12 mouse cellular contexts compared by ENCODE assay signal in the genomic region with DNA sequence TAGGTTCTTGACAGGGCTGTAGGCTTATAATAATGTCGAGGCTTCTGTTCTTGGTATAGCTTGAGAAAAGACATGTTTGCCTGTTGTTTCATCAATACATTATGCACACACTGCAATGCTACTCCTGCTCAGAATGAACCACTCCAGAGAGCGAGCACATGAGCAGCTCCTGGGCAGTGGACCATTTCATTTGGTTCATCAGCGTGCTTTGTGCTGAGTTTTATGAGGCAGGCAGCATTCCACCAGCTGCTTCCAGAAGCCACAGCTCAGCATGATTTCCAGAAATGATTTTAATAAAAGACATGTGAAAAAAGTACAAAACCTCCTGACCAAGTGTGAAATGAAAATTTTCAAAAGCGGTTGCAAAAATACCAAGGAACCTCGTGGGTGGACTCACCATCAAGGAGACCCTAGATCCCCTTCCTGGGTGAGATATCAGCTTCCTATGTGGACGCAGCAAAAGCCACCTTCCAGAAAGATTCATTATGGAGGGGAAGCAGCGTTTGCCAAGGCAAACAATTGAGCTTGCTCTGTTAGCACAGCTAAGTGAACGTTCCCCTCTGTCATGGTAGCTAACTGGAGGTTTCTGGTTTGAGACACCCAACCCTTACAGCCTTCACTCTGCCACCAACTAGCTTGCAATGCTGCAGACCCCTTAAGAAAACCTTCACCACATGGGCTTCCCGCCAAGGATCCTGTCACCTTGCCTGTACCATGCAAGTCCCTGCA.
A peak's percentile ranks its signal among the peaks of the same experiment; 100 is the strongest.
DNase-seq lines count a peak whose midpoint lies in the region; ATAC-seq and TF ChIP-seq lines count a peak whose summit lies in the region.
"Had no signal": no experiment of that assay in that cellular context is flagged by ENCODE, and none has a peak within 500 bp of the region (broad histone marks: within the 10 kb centered on the region; RNA-seq: fewer than 3 reads in every experiment).

No protein-coding gene starts in this region.

- TF ChIP-seq CTCF in forebrain, postnatal 0 days (IDR thresholded peaks at IDR 0.05; ENCODE audit: low read depth), result no peak

- 81% methylated on average over 9 of the region's 9 CpGs for WGBS in forebrain, postnatal 0 days
- 80% methylated on average over 9 of the region's 9 CpGs for WGBS in forebrain, embryonic 16.5 days
- 81% methylated on average over 9 of the region's 9 CpGs for WGBS in midbrain, embryonic 11.5 days
- WGBS in midbrain, embryonic 14.5 days, result 74% methylated on average over 9 of the region's 9 CpGs
- 37% methylated on average over 9 of the region's 9 CpGs for WGBS in kidney, embryonic 14.5 days

- H3K27ac ChIP-seq in forebrain, postnatal 0 days (ENCODE audit: low read depth, low read length), result no peak overlapping the region
- no peak overlapping the region for H3K27ac ChIP-seq in forebrain, embryonic 16.5 days (ENCODE audit: low read length)
- no peak overlapping the region for H3K27ac ChIP-seq in midbrain, embryonic 11.5 days (ENCODE audit: low read depth, low read length)
- no peak overlapping the region for H3K27ac ChIP-seq in midbrain, embryonic 14.5 days (replicated peaks; ENCODE audit: low read depth, low read length)
- H3K27ac ChIP-seq in kidney, embryonic 14.5 days (ENCODE audit: low read depth, low read length), result peak overlapping the region; percentile 37; the same call in 1 of the 2 replicates

- no peak for DNase-seq in forebrain, postnatal 0 days
- peak; percentile 68 for DNase-seq in midbrain, embryonic 11.5 days (ENCODE audit: low spot score, missing footprints)
- DNase-seq in midbrain, embryonic 14.5 days, result no peak
- DNase-seq in skeletal muscle tissue, adult 2 months (ENCODE audit: low read depth, low spot score), result peak; percentile 40
- DNase-seq in right cerebral cortex, postnatal 10 days (ENCODE audit: low spot score in 2 of 2), result no peak
- DNase-seq in adrenal gland, postnatal 10 days, result no peak
- DNase-seq: cerebellum, postnatal 36 days; thymus, adult 2 months had no signal

- H3K4me3 ChIP-seq in forebrain, postnatal 0 days (ENCODE audit: low read depth, low read length), result no peak overlapping the region
- no peak overlapping the region for H3K4me3 ChIP-seq in forebrain, embryonic 16.5 days (replicated peaks; ENCODE audit: low read length)
- no peak overlapping the region for H3K4me3 ChIP-seq in midbrain, embryonic 11.5 days (ENCODE audit: low read depth, low read length)
- no peak overlapping the region for H3K4me3 ChIP-seq in midbrain, embryonic 14.5 days (replicated peaks; ENCODE audit: low read depth, low read length)
- H3K4me3 ChIP-seq in kidney, embryonic 14.5 days (ENCODE audit: low read length), result no peak overlapping the region
- H3K4me3 ChIP-seq: erythroblast, embryonic 14.5 days had no signal

- no peak overlapping the region for H3K9ac ChIP-seq in forebrain, postnatal 0 days
- H3K9ac ChIP-seq in forebrain, embryonic 16.5 days (replicated peaks; ENCODE audit: low read depth, low read length), result no peak overlapping the region
- no peak overlapping the region for H3K9ac ChIP-seq in midbrain, embryonic 11.5 days (ENCODE audit: low read length)
- no peak overlapping the region for H3K9ac ChIP-seq in midbrain, embryonic 14.5 days (replicated peaks; ENCODE audit: low read length)
- no peak overlapping the region; the same call in 1 of the 2 replicates for H3K9ac ChIP-seq in kidney, embryonic 14.5 days (ENCODE audit: low read depth, low read length)

- no peaks in the 10 kb centered on the region for H3K27me3 ChIP-seq in forebrain, postnatal 0 days (ENCODE audit: insufficient read depth, low read length)
- no peaks in the 10 kb centered on the region for H3K27me3 ChIP-seq in forebrain, embryonic 16.5 days (replicated peaks; ENCODE audit: control insufficient read depth, insufficient read depth, low read length)
- H3K27me3 ChIP-seq in midbrain, embryonic 11.5 days (ENCODE audit: control insufficient read depth, insufficient read depth, low read length), result no peaks in the 10 kb centered on the region
- H3K27me3 ChIP-seq in midbrain, embryonic 14.5 days (ENCODE audit: control insufficient read depth, insufficient read depth, low read length), result no peaks in the 10 kb centered on the region
- no peaks in the 10 kb centered on the region for H3K27me3 ChIP-seq in kidney, embryonic 14.5 days (ENCODE audit: control insufficient read depth, insufficient read depth, low read length)

- H3K4me2 ChIP-seq in forebrain, postnatal 0 days (ENCODE audit: low read depth), result no peak overlapping the region
- no peak overlapping the region for H3K4me2 ChIP-seq in forebrain, embryonic 16.5 days (ENCODE audit: low read length)
- H3K4me2 ChIP-seq in midbrain, embryonic 11.5 days, result no peak overlapping the region
- no peak overlapping the region for H3K4me2 ChIP-seq in midbrain, embryonic 14.5 days (ENCODE audit: low read length)
- H3K4me2 ChIP-seq in kidney, embryonic 14.5 days (replicated peaks; ENCODE audit: low read depth, low read length), result no peak overlapping the region

- no peaks in the 10 kb centered on the region for H3K36me3 ChIP-seq in forebrain, postnatal 0 days (ENCODE audit: insufficient read depth)
- no peaks in the 10 kb centered on the region for H3K36me3 ChIP-seq in forebrain, embryonic 16.5 days (ENCODE audit: control insufficient read depth, insufficient read depth)
- H3K36me3 ChIP-seq in midbrain, embryonic 11.5 days (ENCODE audit: control insufficient read depth, insufficient read depth, low read length), result no peaks in the 10 kb centered on the region
- H3K36me3 ChIP-seq in midbrain, embryonic 14.5 days (ENCODE audit: control insufficient read depth, insufficient read depth, low read length), result no peaks in the 10 kb centered on the region
- no peaks in the 10 kb centered on the region for H3K36me3 ChIP-seq in kidney, embryonic 14.5 days (ENCODE audit: control insufficient read depth, insufficient read depth, low read length)

- H3K9me3 ChIP-seq in forebrain, postnatal 0 days (ENCODE audit: low read length), result no peaks in the 10 kb centered on the region
- H3K9me3 ChIP-seq in forebrain, embryonic 16.5 days (ENCODE audit: control insufficient read depth, low read length), result no peaks in the 10 kb centered on the region
- no peaks in the 10 kb centered on the region for H3K9me3 ChIP-seq in midbrain, embryonic 11.5 days (ENCODE audit: control insufficient read depth, low read length)
- H3K9me3 ChIP-seq in midbrain, embryonic 14.5 days (ENCODE audit: control insufficient read depth, low read length), result no peaks in the 10 kb centered on the region
- no peaks in the 10 kb centered on the region for H3K9me3 ChIP-seq in kidney, embryonic 14.5 days (ENCODE audit: control insufficient read depth, low read length)

- peaks cover 3% of the 10 kb centered on the region; the same call in 1 of the 2 replicates for H3K4me1 ChIP-seq in forebrain, postnatal 0 days (ENCODE audit: insufficient read depth)
- peaks cover 4% of the 10 kb centered on the region; the same call in 1 of the 2 replicates for H3K4me1 ChIP-seq in forebrain, embryonic 16.5 days (replicated peaks; ENCODE audit: control insufficient read depth, insufficient read depth, low read length)
- no peaks in the 10 kb centered on the region for H3K4me1 ChIP-seq in midbrain, embryonic 11.5 days (ENCODE audit: control insufficient read depth, insufficient read depth, low read length)
- H3K4me1 ChIP-seq in midbrain, embryonic 14.5 days (ENCODE audit: control insufficient read depth, insufficient read depth, low read length), result no peaks in the 10 kb centered on the region
- peaks cover 20% of the 10 kb centered on the region for H3K4me1 ChIP-seq in kidney, embryonic 14.5 days (ENCODE audit: control insufficient read depth, insufficient read depth, low read length)

- ATAC-seq in forebrain, postnatal 0 days, result peak; percentile 40; the same call in 1 of the 2 replicates
- ATAC-seq in forebrain, embryonic 16.5 days, result no peak
- no peak for ATAC-seq in midbrain, embryonic 11.5 days (ENCODE audit: low FRiP score)
- no peak for ATAC-seq in midbrain, embryonic 14.5 days (ENCODE audit: low FRiP score, low TSS enrichment)
- ATAC-seq in kidney, embryonic 14.5 days (ENCODE audit: low FRiP score, low TSS enrichment), result peak; percentile 79
- ATAC-seq: intestine, embryonic 16.5 days had no signal

Comparison
In these comparisons a context has a peak if more than half of its experiments do, and no peak if none do; other contexts are left out.
1. ATAC-seq: peak in forebrain, postnatal 0 days (single experiment) and kidney, embryonic 14.5 days (single experiment); none in forebrain, embryonic 16.5 days (single experiment), midbrain, embryonic 11.5 days (single experiment) and midbrain, embryonic 14.5 days (single experiment).
2. DNase-seq: peak in midbrain, embryonic 11.5 days (single experiment) and skeletal muscle tissue, adult 2 months (single experiment); none in forebrain, postnatal 0 days (single experiment), midbrain, embryonic 14.5 days (single experiment), right cerebral cortex, postnatal 10 days (0 of 2) and adrenal gland, postnatal 10 days (single experiment).